Mouse (Mus musculus) hindbrain, postnatal 0 days (tissue): ENCODE measurements around the gene AA986860. TPM values are rescaled to one million over a fixed set of nuclear protein-coding genes. Genes with fewer than 3 reads are reported as not detected.
A peak's percentile ranks its signal among the peaks of the same experiment; 100 is the strongest.

Source experiments
- ATAC-seq: fragments of 200-750 bp; cut with Nextera tagmentation; 2 replicates; pipeline ENCODE4 v1.8.0; 2017; ENCODE audit warnings: mild to moderate bottlenecking, moderate TSS enrichment, moderate library complexity
- DNase-seq: peaks from one replicate; pipeline ENCODE4 v3.0.0-alpha.2; 2015; ENCODE audit warnings: low spot score
- H3K27ac ChIP-seq: fragments of 300-500 bp; sonication (generic); 2 replicates; pipeline ENCODE4 v1.5.1; 2014; ENCODE audit warnings: mild to moderate bottlenecking
- H3K27me3 ChIP-seq: fragments of 300-500 bp; sonication (generic); 2 replicates; pipeline ENCODE4 v1.6.1; 2014; ENCODE audit warnings: low read length, mixed read lengths; ENCODE audit not compliant: insufficient read depth
- H3K36me3 ChIP-seq: fragments of 300-500 bp; sonication (generic); 2 replicates; pipeline ENCODE4 v1.6.1; 2014; ENCODE audit warnings: low read length, mixed read lengths; ENCODE audit not compliant: insufficient read depth
- H3K4me1 ChIP-seq: fragments of 300-500 bp; sonication (generic); 2 replicates; pipeline ENCODE4 v1.6.1; 2014; ENCODE audit warnings: antibody characterized with exemption, low read length, mixed read lengths; ENCODE audit not compliant: insufficient read depth
- H3K4me2 ChIP-seq: fragments of 300-500 bp; sonication (generic); 2 replicates; pipeline ENCODE4 v1.6.1; 2014; ENCODE audit warnings: low read depth, mild to moderate bottlenecking, low read length, moderate library complexity, mixed read lengths
- H3K4me3 ChIP-seq: fragments of 300-500 bp; sonication (generic); 2 replicates; pipeline ENCODE4 v1.5.1; 2014; ENCODE audit warnings: low read length
- H3K9ac ChIP-seq: fragments of 300-500 bp; sonication (generic); replicated peaks from 2 replicates; pipeline ENCODE4 v1.6.1; 2014; ENCODE audit warnings: mild to moderate bottlenecking, low read length, moderate library complexity, mixed read lengths
- H3K9me3 ChIP-seq: fragments of 300-500 bp; sonication (generic); 2 replicates; pipeline ENCODE4 v1.6.1; 2016; ENCODE audit warnings: low read length, mixed read lengths
- CTCF ChIP-seq: IDR thresholded peaks from 2 replicates; pipeline ENCODE4 v1.5.1; 2016; ENCODE audit warnings: antibody characterized with exemption, control low read depth, low read depth
- WGBS: fragments of 180-500 bp; shearing (Covaris S2); extraction: QIAGEN DNeasy Blood & Tissue Kit; methylation state at CpG from one replicate; pipeline ENCODE4 v1.1.7; 2014; 5-methylcytosine and 5-hydroxymethylcytosine counted together
- polyA plus RNA-seq: library from polyadenylated mRNA; unstranded; fragments of >200 nt; fragmentation: Nextera tagmentation; extraction: Ambion mirVana; gene quantifications from 2 replicates; pipeline ENCODE4 v1.2.1, GENCODE M21; 2015
- total RNA-seq: library from RNA; depleted of rRNA; stranded (reverse); fragments of >200 nt; gene quantifications from 2 replicates; pipeline ENCODE4 v1.2.3, GENCODE M21; 2014

Gene AA986860
- total and polyA plus RNA-seq, 2 experiments from 2014 or later, result 0.58 to 1.3 TPM

- H3K27me3 ChIP-seq, result no peaks in the 10 kb centered on the region
- H3K4me3 ChIP-seq, result no peak overlapping the region
- H3K9me3 ChIP-seq, result no peaks in the 10 kb centered on the region
- no peak overlapping the region for H3K4me2 ChIP-seq
- TF ChIP-seq CTCF, result no peak
- H3K27ac ChIP-seq, result no peak overlapping the region
- H3K9ac ChIP-seq, result no peak overlapping the region
- H3K36me3 ChIP-seq, result no peaks in the 10 kb centered on the region
- H3K4me1 ChIP-seq, result peaks cover 4% of the 10 kb centered on the region; the same call in 1 of the 2 replicates
- no peak for ATAC-seq
- DNase-seq, result peak; percentile 7
- 40% methylated on average over 5 of the region's 5 CpGs for WGBS
These were observed 2.7 kb downstream of the AA986860 start for GRCm38 (mm10) chr1:130734452-130734851.

GRCm38 (mm10) chr1:130734852-130735251 is 3.1 kb downstream of the AA986860 start:
- no peak overlapping the region for H3K4me3 ChIP-seq
- 71% methylated on average over 8 of the region's 8 CpGs for WGBS
- H3K36me3 ChIP-seq, result no peaks in the 10 kb centered on the region
- H3K4me1 ChIP-seq, result peaks cover 4% of the 10 kb centered on the region; the same call in 1 of the 2 replicates
- no peaks in the 10 kb centered on the region for H3K9me3 ChIP-seq
- H3K27me3 ChIP-seq, result no peaks in the 10 kb centered on the region
- H3K4me2 ChIP-seq, result no peak overlapping the region
- H3K9ac ChIP-seq, result no peak overlapping the region
- ATAC-seq (no peak), DNase-seq (no peak)
- no peak for TF ChIP-seq CTCF
- H3K27ac ChIP-seq, result no peak overlapping the region

GRCm38 (mm10) chr1:130737411-130737881 is 5.7 kb downstream of the AA986860 start:
- Histone ChIP-seq H3K4me3 (no peak overlapping the region), H3K36me3 (no peaks in the 10 kb centered on the region), H3K4me1 (peaks cover 11% of the 10 kb centered on the region), H3K27me3 (no peaks in the 10 kb centered on the region), H3K4me2 (no peak overlapping the region), H3K9me3 (no peaks in the 10 kb centered on the region), H3K27ac (no peak overlapping the region), H3K9ac (no peak overlapping the region)
- no peak for ATAC-seq
- WGBS, result 32% methylated on average over 11 of the region's 11 CpGs
- DNase-seq, result no peak
- no peak for TF ChIP-seq CTCF

- no peak for TF ChIP-seq CTCF
- ATAC-seq (no peak), DNase-seq (no peak)
- Histone ChIP-seq H3K4me2 (no peak overlapping the region), H3K9me3 (no peaks in the 10 kb centered on the region), H3K36me3 (no peaks in the 10 kb centered on the region), H3K27ac (no peak overlapping the region), H3K9ac (no peak overlapping the region), H3K4me1 (peaks cover 11% of the 10 kb centered on the region), H3K27me3 (no peaks in the 10 kb centered on the region), H3K4me3 (no peak overlapping the region)
- WGBS, result 93% methylated on average over 7 of the region's 7 CpGs
These were observed 6.1 kb downstream of the AA986860 start for GRCm38 (mm10) chr1:130737916-130738315.

GRCm38 (mm10) chr1:130738551-130739106 is 6.9 kb downstream of the AA986860 start:
- H3K4me2 ChIP-seq, result no peak overlapping the region
- TF ChIP-seq CTCF, result no peak
- no peak overlapping the region for H3K9ac ChIP-seq
- DNase-seq (no peak), ATAC-seq (no peak)
- H3K9me3 ChIP-seq, result no peaks in the 10 kb centered on the region
- H3K36me3 ChIP-seq, result no peaks in the 10 kb centered on the region
- H3K4me3 ChIP-seq, result no peak overlapping the region
- H3K27ac ChIP-seq, result no peak overlapping the region
- peaks cover 11% of the 10 kb centered on the region for H3K4me1 ChIP-seq
- 90% methylated on average over 3 of the region's 3 CpGs for WGBS
- H3K27me3 ChIP-seq, result no peaks in the 10 kb centered on the region

GRCm38 (mm10) chr1:130739636-130740035 is 7.9 kb downstream of the AA986860 start:
- H3K4me3 ChIP-seq, result no peak overlapping the region
- H3K27ac ChIP-seq, result no peak overlapping the region
- H3K4me1 ChIP-seq, result peaks cover 11% of the 10 kb centered on the region
- DNase-seq (no peak), ATAC-seq (no peak)
- no peaks in the 10 kb centered on the region for H3K27me3 ChIP-seq
- no peak overlapping the region for H3K4me2 ChIP-seq
- WGBS, result 81% methylated on average over 3 of the region's 3 CpGs
- H3K9ac ChIP-seq, result no peak overlapping the region
- TF ChIP-seq CTCF, result no peak
- H3K9me3 ChIP-seq, result no peaks in the 10 kb centered on the region
- no peaks in the 10 kb centered on the region for H3K36me3 ChIP-seq

- H3K4me3 ChIP-seq, result no peak overlapping the region
- no peaks in the 10 kb centered on the region for H3K9me3 ChIP-seq
- H3K4me1 ChIP-seq, result peaks cover 11% of the 10 kb centered on the region
- no peak for TF ChIP-seq CTCF
- ATAC-seq (peak; percentile 60; the same call in 1 of the 2 replicates), DNase-seq (peak; percentile 63)
- H3K27me3 ChIP-seq, result no peaks in the 10 kb centered on the region
- H3K9ac ChIP-seq, result no peak overlapping the region
- H3K36me3 ChIP-seq, result no peaks in the 10 kb centered on the region
- no peak overlapping the region for H3K4me2 ChIP-seq
- no peak overlapping the region for H3K27ac ChIP-seq
- 41% methylated on average over 4 of the region's 4 CpGs for WGBS
These were observed 8.5 kb downstream of the AA986860 start for GRCm38 (mm10) chr1:130740227-130740648.
